Mouse (Mus musculus) neural tube, embryonic 10.5 days (tissue): ENCODE data around the gene Ankrd10.
"Not testable (repeated sequence)": the region's sequence is repeated elsewhere in the genome, so short reads cannot be mapped to it uniquely, and the experiment has no call there.

Experiments
- DNase-seq: peaks from one replicate; pipeline ENCODE4 v3.0.0-alpha.2; 2017; ENCODE audit warnings: low spot score; ENCODE audit errors: extremely low spot score

Ankrd10 gene

GRCm38 (mm10) chr8:11614126-11614835 is 21.3 kb downstream of the Ankrd10 start:
- DNase-seq, result no peak

GRCm38 (mm10) chr8:11608848-11609247 is 26.7 kb downstream of the Ankrd10 start:
- DNase-seq, result no peak

- peak; percentile 72 for DNase-seq
Measured at GRCm38 (mm10) chr8:11602006-11602680, 33.4 kb downstream of the Ankrd10 start.

GRCm38 (mm10) chr8:11600301-11600951 is 35.1 kb downstream of the Ankrd10 start:
- no peak for DNase-seq

GRCm38 (mm10) chr8:11593222-11593884 is 42.2 kb downstream of the Ankrd10 start:
- DNase-seq, result no peak

GRCm38 (mm10) chr8:11592296-11592695 is 43.3 kb downstream of the Ankrd10 start:
- DNase-seq, result no peak

- DNase-seq, result no peak
Measured at GRCm38 (mm10) chr8:11591837-11592236, 43.7 kb downstream of the Ankrd10 start.

- DNase-seq, result no peak
Measured at GRCm38 (mm10) chr8:11586374-11586745, 49.2 kb downstream of the Ankrd10 start.

- peak; percentile 39 for DNase-seq
Measured at GRCm38 (mm10) chr8:11585513-11586373, 49.8 kb downstream of the Ankrd10 start.

GRCm38 (mm10) chr8:11575604-11576384 is 59.8 kb downstream of the Ankrd10 start:
- no peak for DNase-seq

GRCm38 (mm10) chr8:11574911-11575603 is 60.5 kb downstream of the Ankrd10 start:
- DNase-seq, result no peak

GRCm38 (mm10) chr8:11572428-11572827 is 63.1 kb downstream of the Ankrd10 start:
- no peak for DNase-seq

- DNase-seq, result no peak
Measured at GRCm38 (mm10) chr8:11571950-11572349, 63.6 kb downstream of the Ankrd10 start.

- DNase-seq, result no peak
Measured at GRCm38 (mm10) chr8:11570742-11571141, 64.8 kb downstream of the Ankrd10 start.

GRCm38 (mm10) chr8:11569260-11570097 is 66.1 kb downstream of the Ankrd10 start:
- DNase-seq, result no peak

GRCm38 (mm10) chr8:11568193-11568592 is 67.4 kb downstream of the Ankrd10 start:
- not testable (repeated sequence) for DNase-seq

- no peak for DNase-seq
Measured at GRCm38 (mm10) chr8:11564721-11565120, 70.8 kb downstream of the Ankrd10 start.

- DNase-seq, result no peak
Measured at GRCm38 (mm10) chr8:11564236-11564635, 71.3 kb downstream of the Ankrd10 start.
